Mouse (Mus musculus) liver, adult (tissue): Measurements from ENCODE around the gene Mtf2.

Source experiments
- GATA4 ChIP-seq: IDR thresholded peaks from 2 replicates; pipeline ENCODE4 v1.6.1; 2014; ENCODE audit warnings: mild to moderate bottlenecking, low read length; ENCODE audit not compliant: insufficient replicate concordance

Gene Mtf2

DNA sequence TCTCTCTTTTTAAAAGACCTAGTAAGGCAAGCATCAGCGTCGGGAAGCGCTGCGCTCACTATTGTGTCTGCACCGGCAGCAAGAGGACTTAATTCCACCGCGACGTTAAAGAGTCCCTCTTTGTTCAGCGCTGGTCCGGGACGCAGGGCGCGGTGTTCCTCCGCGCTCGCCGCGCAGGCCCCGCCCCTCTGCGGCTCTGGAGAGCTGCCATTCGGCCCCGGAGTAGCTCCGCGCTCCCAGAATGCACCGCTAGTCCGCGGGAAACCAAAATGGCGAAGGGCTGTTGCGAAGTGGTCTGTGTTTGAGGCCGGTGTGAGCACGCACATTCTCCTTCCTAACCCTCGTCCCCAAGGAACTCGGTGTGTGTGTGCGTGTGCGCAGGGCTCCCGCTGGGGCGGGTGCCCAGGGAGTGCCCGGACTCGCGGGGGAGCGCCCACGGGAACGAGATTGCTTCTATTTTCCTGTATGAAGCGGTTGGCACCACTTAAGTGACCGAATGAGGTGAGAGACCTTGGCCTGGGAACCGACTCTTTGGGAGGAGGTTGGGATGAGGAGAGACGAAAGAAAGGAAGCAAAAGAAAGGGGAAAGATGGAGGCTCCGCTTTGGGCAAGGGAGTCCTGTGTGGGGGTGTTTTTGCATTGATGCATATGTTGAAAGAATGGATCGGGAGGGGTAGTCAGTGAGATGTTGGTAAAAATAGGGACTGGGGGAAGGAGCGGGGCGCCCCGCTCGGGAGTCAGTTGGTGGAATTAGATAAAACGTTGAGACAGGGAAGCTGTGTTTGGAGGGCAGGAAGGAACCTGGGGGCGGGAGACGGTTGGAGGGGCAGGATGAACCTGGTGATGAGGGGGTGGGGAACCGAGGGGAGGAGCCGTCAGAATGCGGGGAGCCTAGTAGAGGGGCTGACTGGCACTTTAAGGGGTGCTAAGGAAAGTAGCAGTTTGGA, at the start of gene Mtf2:
Mtf2 (plus strand) TSS at position 210 of the 947 bp plus-strand sequence.
- peak; percentile 91; the same call in 1 of the 2 replicates for TF ChIP-seq GATA4

DNA sequence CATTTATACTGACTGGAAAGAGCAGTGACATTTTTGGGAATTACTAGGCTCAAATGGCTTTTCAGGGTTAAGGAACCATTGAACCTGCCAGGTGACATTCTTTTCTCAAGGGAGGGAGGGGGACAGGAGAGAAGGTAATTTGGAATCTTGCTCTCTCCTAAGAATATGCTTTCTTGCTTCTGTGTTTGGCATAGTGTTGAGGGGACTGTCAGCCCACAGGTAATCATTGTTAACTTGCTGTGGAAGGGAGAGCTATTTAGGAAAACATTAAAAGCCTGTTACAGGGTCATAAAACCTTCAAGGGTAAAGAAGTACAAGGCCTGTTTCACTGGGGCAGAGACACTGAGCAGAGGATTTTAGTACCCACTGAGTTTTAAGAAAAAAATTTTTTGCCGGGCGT, 48.2 kb upstream of the Mtf2 start:
- TF ChIP-seq GATA4 = no peak

DNA sequence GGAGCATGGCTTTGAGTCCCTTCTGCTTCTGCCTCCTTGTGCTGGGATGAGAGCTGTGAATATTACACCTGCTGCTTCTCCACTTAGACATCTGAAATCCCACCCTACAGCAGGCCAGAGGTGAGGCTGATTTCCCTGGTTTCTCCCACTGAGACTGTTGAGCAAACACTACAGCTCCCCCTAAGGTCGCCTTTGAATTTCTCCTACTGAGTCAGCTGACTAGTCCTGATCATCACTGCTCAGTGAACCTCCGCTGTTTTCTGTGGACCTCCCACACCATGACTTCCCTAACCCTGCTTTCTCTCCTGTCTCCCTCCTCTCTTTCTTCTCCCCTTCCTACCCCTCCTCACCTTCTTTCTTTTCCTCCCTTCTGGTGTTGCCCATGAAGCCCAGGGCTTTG, 46.1 kb upstream of the Mtf2 start:
- TF ChIP-seq GATA4 = no peak

DNA sequence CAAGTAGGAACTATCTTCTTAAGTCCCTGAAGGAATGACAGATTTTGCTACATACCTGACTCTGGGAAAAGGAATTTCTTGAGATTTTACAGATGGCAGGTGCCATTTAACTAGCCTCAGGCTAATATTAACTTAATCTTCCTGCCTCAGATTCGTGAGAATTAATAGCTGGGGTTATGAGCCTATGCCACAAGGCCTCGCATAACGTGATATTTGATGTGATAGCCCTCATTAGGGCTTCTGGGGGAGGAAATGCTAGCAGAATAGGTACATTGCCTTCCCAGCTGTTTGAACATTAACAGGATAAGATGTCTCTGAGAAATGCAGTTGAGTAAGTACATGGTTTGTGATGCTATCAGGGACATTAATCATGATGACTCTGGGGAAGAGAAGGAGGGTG, 44.1 kb upstream of the Mtf2 start:
- no peak for TF ChIP-seq GATA4

DNA sequence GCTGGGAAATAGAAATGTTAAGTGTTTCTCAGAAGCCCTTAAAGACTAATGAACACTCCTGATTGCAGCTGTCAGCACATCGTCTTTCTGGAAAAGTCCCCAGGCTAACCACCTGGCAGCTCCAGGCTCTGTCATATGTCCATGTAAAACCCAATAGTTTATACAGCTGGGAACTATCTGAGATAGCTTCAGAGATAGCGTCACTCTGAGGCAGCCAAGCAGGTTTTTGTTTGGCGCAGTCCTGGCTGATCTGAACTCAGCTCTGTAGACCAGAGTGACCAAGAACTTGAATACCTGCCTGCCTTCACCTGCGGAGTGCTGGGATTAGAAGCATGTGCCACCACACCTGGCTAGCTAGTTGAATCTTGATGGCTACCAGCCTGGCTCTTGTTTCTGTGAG, 37.2 kb upstream of the Mtf2 start:
- TF ChIP-seq GATA4 = no peak

DNA sequence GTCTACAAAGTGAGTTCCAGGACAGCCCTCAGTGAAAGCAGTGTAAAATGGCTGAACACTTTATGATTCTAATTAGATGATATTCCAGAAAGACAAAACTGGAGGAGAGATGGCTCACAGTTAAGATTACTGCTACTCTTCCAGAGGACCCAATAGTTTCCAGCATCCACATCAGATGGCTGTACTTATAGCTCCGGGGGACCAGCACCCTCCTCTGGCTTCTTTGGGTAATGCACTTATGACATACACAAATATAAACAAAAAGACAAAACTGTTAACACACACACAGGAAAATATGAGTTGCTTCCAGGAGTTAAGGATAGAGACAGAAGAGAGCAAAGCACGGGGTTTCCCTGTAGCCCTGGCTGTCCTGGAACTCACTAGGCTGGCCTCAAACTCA, 35.5 kb upstream of the Mtf2 start:
- no peak for TF ChIP-seq GATA4

DNA sequence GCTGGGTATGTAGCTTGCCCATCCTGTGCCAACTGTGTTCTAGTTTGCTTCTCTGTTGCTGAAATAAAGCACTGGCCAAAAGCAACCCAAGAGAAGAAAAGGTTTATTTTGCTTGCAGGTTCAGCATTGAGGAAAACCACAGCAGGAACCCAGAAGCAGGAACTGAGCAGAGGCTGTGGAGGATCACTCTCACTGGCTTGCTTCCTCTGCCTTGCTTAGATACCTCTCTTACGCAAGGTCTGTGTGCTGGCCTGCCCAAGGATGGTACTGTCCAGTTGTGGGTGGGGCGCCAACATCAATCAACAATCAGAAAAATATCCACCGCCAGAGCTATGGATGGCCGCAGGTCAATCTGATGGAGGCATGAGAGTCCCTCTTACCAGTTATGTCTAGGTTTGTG, 34.2 kb upstream of the Mtf2 start:
- TF ChIP-seq GATA4 = no peak

DNA sequence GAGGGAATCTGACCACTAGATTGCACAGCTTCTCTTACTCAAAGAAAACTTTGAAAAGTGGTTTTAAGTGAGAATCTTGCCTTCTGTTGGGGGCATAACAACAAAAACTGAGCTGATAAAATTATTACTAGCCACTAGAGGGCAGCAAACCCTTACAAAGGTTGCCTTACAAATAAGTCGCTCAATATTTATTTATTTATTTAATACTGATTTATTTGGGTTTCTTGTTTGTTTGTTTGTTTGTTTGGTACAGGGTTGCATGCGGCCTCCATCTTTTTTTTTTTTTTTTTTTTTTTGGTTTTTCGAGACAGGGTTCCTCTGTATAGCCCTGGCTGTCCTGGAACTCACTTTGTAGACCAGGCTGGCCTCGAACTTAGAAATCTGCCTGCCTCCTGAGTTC, 31.3 kb upstream of the Mtf2 start:
- TF ChIP-seq GATA4 = no peak

DNA sequence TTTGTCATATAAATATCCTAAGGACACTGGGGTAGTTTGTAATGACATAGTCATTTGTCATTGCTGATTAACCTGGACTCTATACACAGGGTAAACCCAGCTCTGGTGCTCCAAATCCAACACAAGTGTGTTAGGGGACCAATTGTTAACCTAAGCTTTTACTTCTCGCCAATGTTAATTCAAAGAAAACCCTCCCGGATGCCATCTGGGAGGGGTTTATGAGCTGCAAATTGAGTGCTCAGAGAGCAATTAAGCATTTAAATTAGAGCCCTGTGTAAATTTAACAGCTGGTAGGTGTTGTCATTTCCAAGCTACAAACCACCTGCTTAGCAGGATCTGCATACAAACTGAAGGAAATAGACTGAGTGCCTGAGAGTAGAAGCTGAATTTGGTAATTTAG, 30.0 kb upstream of the Mtf2 start:
- no peak for TF ChIP-seq GATA4

DNA sequence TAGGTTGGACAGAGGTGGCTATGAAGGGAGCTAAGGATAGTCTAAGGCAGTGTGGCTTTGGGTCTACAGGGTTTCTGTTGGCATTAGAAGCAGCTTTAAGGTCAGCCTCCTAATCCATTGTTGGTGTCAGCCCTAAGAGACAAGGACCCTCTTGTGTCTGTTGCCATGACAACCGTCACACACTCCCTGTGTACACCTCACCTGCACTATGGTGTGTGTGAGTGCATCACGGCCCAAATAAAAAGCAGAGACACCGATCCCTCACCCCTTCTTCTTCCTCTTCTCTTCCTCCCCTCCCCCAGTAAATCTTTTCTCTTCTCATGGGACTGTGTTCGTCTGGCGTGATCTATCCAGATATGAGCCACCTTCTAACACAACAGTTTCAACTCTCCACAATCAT, 23.4 kb upstream of the Mtf2 start:
- no peak for TF ChIP-seq GATA4

DNA sequence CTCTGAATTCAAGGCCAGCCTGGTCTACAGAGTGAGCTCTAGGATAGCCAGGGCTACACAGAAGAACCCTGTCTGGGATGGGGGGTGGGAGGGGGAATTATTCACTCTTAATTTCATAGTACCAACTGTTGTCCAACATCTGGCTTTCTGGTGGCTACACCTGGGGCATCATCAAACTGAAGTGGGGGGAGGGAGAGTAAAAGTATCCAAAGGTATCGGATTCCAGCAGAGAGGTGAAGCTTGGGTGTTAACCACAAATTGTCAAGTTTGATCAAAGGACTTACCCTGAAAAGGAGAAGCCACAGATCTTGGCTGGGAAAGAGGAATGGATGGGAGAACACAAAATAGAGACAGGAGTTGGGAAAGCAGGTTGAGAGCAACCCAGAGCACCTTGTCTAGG, 21.6 kb upstream of the Mtf2 start:
- no peak for TF ChIP-seq GATA4

DNA sequence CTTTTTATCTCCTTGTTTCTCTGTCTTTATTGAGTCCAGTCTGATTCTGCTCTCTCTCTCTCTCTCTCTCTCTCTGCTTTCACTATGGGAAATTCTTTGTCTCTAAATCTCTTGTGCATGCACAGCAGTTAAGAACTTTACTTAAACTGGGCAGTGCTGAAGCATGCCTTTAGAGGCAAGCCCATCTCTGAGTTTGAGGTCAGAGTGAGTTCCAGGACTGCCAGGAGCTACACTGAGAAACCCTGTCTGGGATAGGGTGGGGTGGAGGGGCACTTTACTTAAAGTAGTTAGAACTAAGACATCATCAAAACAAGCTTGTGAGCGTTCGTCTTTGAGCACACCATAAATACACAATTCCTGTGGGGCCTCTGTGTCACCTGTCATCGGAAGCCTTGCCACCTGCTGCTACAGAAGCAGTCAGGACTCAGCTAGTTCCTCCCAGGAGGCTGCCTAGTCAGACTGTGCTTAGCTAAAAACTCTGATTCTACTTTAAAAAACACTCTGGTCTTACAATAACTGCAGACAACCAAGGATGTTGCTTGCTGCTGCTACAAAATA, 15.7 kb upstream of the Mtf2 start:
- no peak for TF ChIP-seq GATA4

DNA sequence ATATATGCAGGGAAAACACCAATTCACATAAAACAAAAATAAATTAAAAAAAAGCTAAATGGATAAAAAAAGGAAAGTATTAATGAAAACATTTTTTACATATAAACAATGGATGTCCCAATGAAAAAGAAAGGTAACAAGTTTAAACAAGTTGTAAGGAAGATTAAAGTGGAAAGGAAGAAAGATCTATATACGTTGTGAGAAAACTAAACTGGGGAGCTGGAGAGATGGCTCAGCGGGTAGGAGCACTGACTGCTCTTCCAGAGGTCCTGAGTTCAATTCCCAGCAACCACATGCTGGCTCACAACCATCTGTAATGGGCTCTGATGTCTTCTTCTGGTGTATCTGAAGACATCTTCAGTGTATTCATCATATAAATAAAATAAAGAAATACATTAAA, 14.4 kb upstream of the Mtf2 start:
- no peak for TF ChIP-seq GATA4

DNA sequence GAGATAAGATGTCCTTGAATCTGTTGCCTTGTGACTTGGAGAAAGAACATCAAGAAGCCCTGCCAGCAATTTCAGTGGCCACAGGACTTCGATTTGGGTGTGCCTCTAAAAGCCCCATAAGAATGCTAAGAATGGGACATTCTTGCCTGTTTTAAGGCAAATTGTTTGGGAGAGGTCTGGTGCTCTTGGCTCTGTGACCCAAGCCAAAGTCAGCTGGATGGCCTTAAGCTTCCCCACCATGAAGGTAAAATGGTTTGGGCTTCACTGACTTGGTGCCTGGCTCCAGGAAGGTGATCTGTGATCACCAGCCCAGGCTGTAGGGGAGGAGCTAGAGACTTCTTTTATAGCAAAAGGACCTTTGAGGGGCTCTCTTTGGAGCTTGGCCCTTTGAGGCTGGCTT, 13.3 kb upstream of the Mtf2 start:
- TF ChIP-seq GATA4 = no peak

DNA sequence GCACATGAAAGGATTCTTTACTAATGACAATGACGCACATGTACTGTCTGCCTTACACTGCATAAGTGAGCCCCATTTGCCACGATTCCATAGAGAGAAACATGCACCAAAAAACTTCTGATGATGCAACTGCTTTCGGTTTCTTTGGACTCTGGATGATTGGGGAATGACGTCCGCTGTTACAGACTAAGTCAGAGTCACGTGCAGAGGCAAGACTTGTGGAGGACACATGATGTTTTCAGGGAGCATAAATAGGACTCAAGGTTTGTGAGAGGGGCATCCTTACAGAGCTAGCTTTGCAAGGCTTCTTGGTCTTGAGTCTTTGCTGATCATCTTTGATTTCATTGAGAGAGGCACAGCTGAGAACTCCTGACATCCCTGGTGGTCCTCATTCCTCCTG, 11.9 kb upstream of the Mtf2 start:
- no peak for TF ChIP-seq GATA4

DNA sequence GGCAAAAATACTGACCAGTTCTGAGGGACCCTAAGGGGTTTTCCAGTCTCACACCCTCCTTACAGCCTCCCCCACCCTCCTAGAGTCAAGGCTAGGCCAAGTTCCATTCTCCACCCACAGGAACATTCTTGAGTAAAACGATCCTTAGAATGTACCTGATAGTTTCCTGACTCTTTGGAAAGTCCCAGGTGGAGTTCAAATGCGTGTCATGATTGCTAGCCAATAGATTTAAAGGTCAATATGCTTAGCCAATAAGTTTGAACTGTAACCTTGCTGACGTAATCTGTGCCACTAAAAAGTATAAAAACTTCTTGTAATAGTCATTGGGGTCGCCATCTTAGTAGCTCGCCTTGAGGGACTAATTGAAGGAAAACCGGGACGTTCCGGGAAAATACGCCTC, 5.1 kb upstream of the Mtf2 start:
- TF ChIP-seq GATA4 = no peak

DNA sequence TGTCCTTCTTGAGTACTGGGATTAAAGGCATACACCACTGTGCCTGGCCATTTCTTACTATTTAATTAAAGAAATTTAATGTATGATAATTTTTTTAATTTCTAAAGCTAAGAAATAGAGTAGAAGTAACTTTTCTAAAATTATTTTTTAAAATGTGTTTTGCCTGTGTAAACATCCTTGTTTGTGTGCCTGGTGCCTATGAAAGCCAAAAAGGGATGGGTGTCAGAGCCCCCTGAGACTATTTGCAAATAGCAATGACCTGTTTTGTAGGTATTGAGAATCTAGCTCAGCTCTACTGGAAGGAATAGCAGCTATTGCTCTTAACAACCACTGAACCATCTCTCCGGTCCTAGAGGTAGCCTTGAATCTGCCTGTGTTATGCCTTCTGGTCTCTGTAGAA, 6.8 kb downstream of the Mtf2 start:
- TF ChIP-seq GATA4 = no peak
